In the genomic region with DNA sequence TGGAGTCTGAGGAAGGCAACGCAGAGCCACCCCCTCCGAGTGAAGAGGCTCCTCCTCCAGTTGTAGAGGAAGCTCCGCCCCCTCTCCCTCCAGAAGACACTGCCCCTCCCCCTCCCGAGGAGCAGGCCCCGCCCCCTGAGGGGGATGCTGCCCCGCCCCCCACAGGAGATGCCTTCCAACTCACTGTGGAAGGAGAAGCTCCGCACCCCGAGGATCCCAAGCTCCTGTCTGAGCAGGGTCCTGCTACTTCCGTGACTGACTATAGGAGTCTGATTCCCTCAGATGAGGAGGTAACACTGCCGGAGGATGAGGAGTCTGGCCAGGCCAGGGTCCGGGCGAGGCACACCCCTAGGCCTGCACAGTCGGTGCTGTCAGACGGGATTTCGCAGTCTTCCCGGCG, we compare ENCODE assay signal across 8 mouse cellular contexts. TPM values are rescaled to one million over a fixed set of nuclear protein-coding genes. Genes with fewer than 3 reads are reported as not detected.
DNase-seq lines count a peak whose midpoint lies in the region; ATAC-seq and TF ChIP-seq lines count a peak whose summit lies in the region.

No protein-coding gene starts in this region.

- H3K9me3 ChIP-seq in E14TG2a.4 (ENCODE audit: low read length) = peaks cover 15% of the 10 kb centered on the region
- H3K9me3 ChIP-seq in heart, embryonic 10.5 days = no peaks in the 10 kb centered on the region
- no peaks in the 10 kb centered on the region for H3K9me3 ChIP-seq in limb, embryonic 14.5 days (ENCODE audit: control insufficient read depth, low read length)
- no peaks in the 10 kb centered on the region for H3K9me3 ChIP-seq in stomach, embryonic 14.5 days (ENCODE audit: control insufficient read depth, low read depth, low read length)

- DNase-seq in cerebellum, postnatal 10 days = peak; percentile 51 to 62
- DNase-seq in cerebellum, adult 2 months = no peak
- DNase-seq in heart, embryonic 10.5 days (ENCODE audit: low spot score) = peak; percentile 81
- DNase-seq in limb, embryonic 14.5 days (ENCODE audit: low spot score) = peak; percentile 25
- no peak for DNase-seq in right cerebral cortex, postnatal 25 days
- no peak for DNase-seq in c-Kit-positive CD71-positive TER-119-positive erythroid progenitor cells, embryonic 14.5 days (ENCODE audit: low spot score)

- TF ChIP-seq CTCF in cerebellum, adult 2 months (IDR thresholded peaks at IDR 0.05; ENCODE audit: borderline replicate concordance, insufficient read depth, low read depth, low read length) = no peak
- TF ChIP-seq CTCF in E14TG2a.4 (conservative IDR thresholded peaks at IDR 0.05; ENCODE audit: low read length) = no peak

- no peak overlapping the region for H3K27ac ChIP-seq in cerebellum, adult 2 months (ENCODE audit: insufficient read depth, low read length)
- H3K27ac ChIP-seq in heart, embryonic 10.5 days = peak overlapping the region; percentile 37; the same call in 1 of the 2 replicates
- no peak overlapping the region for H3K27ac ChIP-seq in limb, embryonic 14.5 days (replicated peaks; ENCODE audit: low read depth, low read length)
- no peak overlapping the region for H3K27ac ChIP-seq in stomach, embryonic 14.5 days (ENCODE audit: low read length)

- no peak for TF ChIP-seq POLR2A in cerebellum, adult 2 months (IDR thresholded peaks at IDR 0.05; ENCODE audit: borderline replicate concordance, insufficient read depth, low read length)
- no peak for TF ChIP-seq POLR2A in limb, embryonic 14.5 days (IDR thresholded peaks at IDR 0.05; ENCODE audit: borderline replicate concordance, extremely low read depth, insufficient read depth, insufficient read length)

- H3K9ac ChIP-seq in limb, embryonic 14.5 days (ENCODE audit: low read depth, low read length, severe bottlenecking) = no peak overlapping the region
- H3K9ac ChIP-seq in stomach, embryonic 14.5 days (replicated peaks; ENCODE audit: low read depth, low read length) = no peak overlapping the region

- 22% methylated on average over 17 of the region's 17 CpGs for WGBS in cerebellum, adult 2 months
- 14% methylated on average over 17 of the region's 17 CpGs for WGBS in heart, embryonic 10.5 days
- WGBS in limb, embryonic 14.5 days = 17% methylated on average over 15 of the region's 17 CpGs
- 17% methylated on average over 15 of the region's 17 CpGs for WGBS in stomach, embryonic 14.5 days

- peaks cover 90% of the 10 kb centered on the region for H3K36me3 ChIP-seq in E14TG2a.4 (ENCODE audit: insufficient read depth, low read length)
- H3K36me3 ChIP-seq in heart, embryonic 10.5 days = no peaks in the 10 kb centered on the region
- no peaks in the 10 kb centered on the region for H3K36me3 ChIP-seq in limb, embryonic 14.5 days (ENCODE audit: control insufficient read depth, insufficient read depth, low read length)
- no peaks in the 10 kb centered on the region for H3K36me3 ChIP-seq in stomach, embryonic 14.5 days (ENCODE audit: control insufficient read depth, insufficient read depth, low read length)

- no peak for ATAC-seq in limb, embryonic 14.5 days (ENCODE audit: low FRiP score, low read depth)
- peak; percentile 56; the same call in 1 of the 2 replicates for ATAC-seq in stomach, embryonic 14.5 days (ENCODE audit: insufficient number of reproducible peaks, insufficient read depth, low FRiP score, low read depth)

- no peaks in the 10 kb centered on the region for H3K4me1 ChIP-seq in cerebellum, adult 2 months (ENCODE audit: control insufficient read depth, insufficient read depth, low read length)
- peaks cover 52% of the 10 kb centered on the region for H3K4me1 ChIP-seq in E14TG2a.4 (replicated peaks; ENCODE audit: low read depth, low read length)
- peaks cover 19% of the 10 kb centered on the region for H3K4me1 ChIP-seq in heart, embryonic 10.5 days
- no peaks in the 10 kb centered on the region for H3K4me1 ChIP-seq in limb, embryonic 14.5 days (ENCODE audit: control insufficient read depth, insufficient read depth, low read length)
- no peaks in the 10 kb centered on the region for H3K4me1 ChIP-seq in stomach, embryonic 14.5 days (ENCODE audit: control insufficient read depth, insufficient read depth, low read length)

- H3K27me3 ChIP-seq in cerebellum, adult 2 months (ENCODE audit: control insufficient read depth, insufficient read depth, low read length) = no peaks in the 10 kb centered on the region
- H3K27me3 ChIP-seq in E14TG2a.4 (ENCODE audit: insufficient read depth, low read length) = 0 out of 2 replicates have a peak, but pooled peaks cover 4% of the 10 kb centered on the region
- H3K27me3 ChIP-seq in heart, embryonic 10.5 days (ENCODE audit: insufficient read depth, poor library complexity, severe bottlenecking) = no peaks in the 10 kb centered on the region
- no peaks in the 10 kb centered on the region for H3K27me3 ChIP-seq in limb, embryonic 14.5 days (ENCODE audit: control insufficient read depth, insufficient read depth, low read length)
- no peaks in the 10 kb centered on the region for H3K27me3 ChIP-seq in stomach, embryonic 14.5 days (ENCODE audit: control insufficient read depth, insufficient read depth, low read length)

- peak overlapping the region; percentile 39; the same call in 1 of the 2 replicates for H3K4me2 ChIP-seq in limb, embryonic 14.5 days (replicated peaks; ENCODE audit: low read depth, low read length, severe bottlenecking)
- peak overlapping the region; percentile 24; the same call in 1 of the 2 replicates for H3K4me2 ChIP-seq in stomach, embryonic 14.5 days (replicated peaks; ENCODE audit: low read depth, low read length)

- no peak overlapping the region for H3K4me3 ChIP-seq in cerebellum, adult 2 months (replicated peaks; ENCODE audit: insufficient read depth, low read depth, low read length)
- peak overlapping the region; percentile 72 for H3K4me3 ChIP-seq in E14TG2a.4 (replicated peaks; ENCODE audit: low read length)
- H3K4me3 ChIP-seq in heart, embryonic 10.5 days = peak overlapping the region; percentile 46
- H3K4me3 ChIP-seq in limb, embryonic 14.5 days (replicated peaks; ENCODE audit: low read length) = peak overlapping the region; percentile 13
- peak overlapping the region; percentile 5 for H3K4me3 ChIP-seq in stomach, embryonic 14.5 days (ENCODE audit: low read depth, low read length)

RNA-seq across cellular contexts. Expression of a gene that starts 8.7 kb away (rescaled TPM):
- 160 and 165 TPM in 2 replicates for polyA plus RNA-seq in cerebellum, adult 2 months (2012; rRNA removed)
- polyA plus RNA-seq in heart, embryonic 10.5 days (2016; fragmentation: Nextera tagmentation; extraction: Ambion mirVana) = 219 and 228 TPM in 2 replicates
- polyA plus RNA-seq in limb, embryonic 14.5 days (2012; rRNA removed) = 81.0 and 87.9 TPM in 2 replicates
- 214 and 216 TPM in 2 replicates for polyA plus RNA-seq in limb, embryonic 14.5 days (2014; fragmentation: Nextera tagmentation; extraction: Ambion mirVana)
- polyA plus RNA-seq in stomach, embryonic 14.5 days (2014; fragmentation: Nextera tagmentation; extraction: Ambion mirVana) = 240 and 244 TPM in 2 replicates

RNA-seq across cellular contexts. Expression of a gene that starts 11.2 kb away (rescaled TPM):
- polyA plus RNA-seq in cerebellum, adult 2 months (2012; rRNA removed) = 0.85 and 1.4 TPM in 2 replicates
- 3.0 and 3.4 TPM in 2 replicates for polyA plus RNA-seq in heart, embryonic 10.5 days (2016; fragmentation: Nextera tagmentation; extraction: Ambion mirVana)
- 0.69 and 0.86 TPM in 2 replicates for polyA plus RNA-seq in limb, embryonic 14.5 days (2012; rRNA removed)
- 1.2 and 2.1 TPM in 2 replicates for polyA plus RNA-seq in limb, embryonic 14.5 days (2014; fragmentation: Nextera tagmentation; extraction: Ambion mirVana)
- polyA plus RNA-seq in stomach, embryonic 14.5 days (2014; fragmentation: Nextera tagmentation; extraction: Ambion mirVana) = 2.0 and 2.2 TPM in 2 replicates

RNA-seq across cellular contexts. Expression of a gene that starts 59.1 kb away (rescaled TPM):
- 32.1 and 32.7 TPM in 2 replicates for polyA plus RNA-seq in cerebellum, adult 2 months (2012; rRNA removed)
- 47.7 and 59.8 TPM in 2 replicates for polyA plus RNA-seq in heart, embryonic 10.5 days (2016; fragmentation: Nextera tagmentation; extraction: Ambion mirVana)
- 18.3 and 25.8 TPM in 2 replicates for polyA plus RNA-seq in limb, embryonic 14.5 days (2012; rRNA removed)
- 46.9 and 49.1 TPM in 2 replicates for polyA plus RNA-seq in limb, embryonic 14.5 days (2014; fragmentation: Nextera tagmentation; extraction: Ambion mirVana)
- 63.1 and 63.3 TPM in 2 replicates for polyA plus RNA-seq in stomach, embryonic 14.5 days (2014; fragmentation: Nextera tagmentation; extraction: Ambion mirVana)

Comparison
In these comparisons a context has a peak if more than half of its experiments do, and no peak if none do; other contexts are left out.
1. DNase-seq: peak in cerebellum, postnatal 10 days (2 of 2), heart, embryonic 10.5 days (single experiment) and limb, embryonic 14.5 days (single experiment); none in cerebellum, adult 2 months (0 of 2), right cerebral cortex, postnatal 25 days (single experiment) and c-Kit-positive CD71-positive TER-119-positive erythroid progenitor cells, embryonic 14.5 days (single experiment).